Mouse (Mus musculus) forebrain, embryonic 11.5 days (tissue): Measurements from ENCODE around the gene Cdh4. TPM values are rescaled to one million over a fixed set of nuclear protein-coding genes. Genes with fewer than 3 reads are reported as not detected.

Experiments
- ATAC-seq: fragments of 200-750 bp; cut with Nextera tagmentation; replicated peaks from 2 replicates; pipeline ENCODE4 v1.8.0; 2017; ENCODE audit warnings: moderate TSS enrichment; ENCODE audit not compliant: low FRiP score
- DNase-seq: peaks from one replicate; pipeline ENCODE4 v3.0.0-alpha.2; 2017; ENCODE audit warnings: low spot score
- H3K27ac ChIP-seq: fragments of 300-500 bp; sonication (generic); 2 replicates; pipeline ENCODE4 v1.5.1; 2014; ENCODE audit warnings: low read depth, low read length
- H3K27me3 ChIP-seq: fragments of 300-500 bp; sonication (generic); 2 replicates; pipeline ENCODE4 v1.6.1; 2014; ENCODE audit warnings: mild to moderate bottlenecking, low read length, mixed read lengths; ENCODE audit not compliant: control insufficient read depth, insufficient read depth
- H3K36me3 ChIP-seq: fragments of 300-500 bp; sonication (generic); 2 replicates; pipeline ENCODE4 v1.6.1; 2014; ENCODE audit warnings: mild to moderate bottlenecking, low read length, moderate library complexity, mixed read lengths; ENCODE audit not compliant: control insufficient read depth, insufficient read depth
- H3K4me1 ChIP-seq: fragments of 300-500 bp; sonication (generic); replicated peaks from 2 replicates; pipeline ENCODE4 v1.6.1; 2014; ENCODE audit warnings: low read length, mixed read lengths; ENCODE audit not compliant: control insufficient read depth, insufficient read depth
- H3K4me2 ChIP-seq: fragments of 300-500 bp; sonication (generic); 2 replicates; pipeline ENCODE4 v1.6.1; 2014; ENCODE audit warnings: low read depth, mild to moderate bottlenecking, low read length, moderate library complexity, mixed read lengths; ENCODE audit not compliant: severe bottlenecking
- H3K4me3 ChIP-seq: fragments of 300-500 bp; sonication (generic); 2 replicates; pipeline ENCODE4 v1.5.1; 2014; ENCODE audit warnings: low read depth, low read length
- H3K9ac ChIP-seq: fragments of 300-500 bp; sonication (generic); 2 replicates; pipeline ENCODE4 v1.6.1; 2014; ENCODE audit warnings: low read length
- H3K9me3 ChIP-seq: fragments of 300-500 bp; sonication (generic); 2 replicates; pipeline ENCODE4 v1.6.1; 2016; ENCODE audit warnings: low read length, mixed read lengths; ENCODE audit not compliant: control insufficient read depth
- whole genome bisulfite sequencing: fragments of 180-500 bp; shearing (Covaris S2); extraction: QIAGEN DNeasy Blood & Tissue Kit; methylation state at CpG from one replicate; pipeline ENCODE4 v1.1.7; 2014; 5-methylcytosine and 5-hydroxymethylcytosine counted together
- polyA plus RNA-seq: library from polyadenylated mRNA; unstranded; fragments of >200 nt; fragmentation: Nextera tagmentation; extraction: Ambion mirVana; gene quantifications from 2 replicates; pipeline ENCODE4 v1.2.1, GENCODE M21; 2014

Cdh4 gene
- polyA plus RNA-seq, 1 experiment from 2014 or later: 24.5 TPM

DNA sequence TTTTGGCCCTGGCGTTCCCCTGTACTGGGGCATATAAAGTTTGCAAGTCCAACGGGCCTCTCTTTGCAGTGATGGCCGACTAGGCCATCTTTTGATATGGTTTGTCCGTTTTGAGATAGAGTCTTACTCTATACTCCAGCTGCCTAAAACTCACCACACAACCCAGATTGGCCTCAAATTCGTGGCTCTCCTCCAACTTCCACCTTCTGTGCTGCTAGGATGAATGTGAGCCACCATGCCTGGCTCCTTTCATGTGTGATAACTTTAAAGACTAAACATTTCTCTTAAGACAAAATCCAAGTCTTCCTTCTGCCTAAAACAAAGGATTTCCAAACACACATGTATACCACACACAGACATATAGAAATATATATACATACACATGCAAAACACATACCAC lies 246.7 kb downstream of the Cdh4 start:
- DNase-seq (no peak), ATAC-seq (no peak)
- H3K9me3 ChIP-seq: no peaks in the 10 kb centered on the region
- no peak overlapping the region for H3K9ac ChIP-seq
- 84% methylated on average over 5 of the region's 5 CpGs for WGBS
- no peak overlapping the region for H3K4me3 ChIP-seq
- H3K27ac ChIP-seq: no peak overlapping the region
- H3K36me3 ChIP-seq: no peaks in the 10 kb centered on the region
- no peaks in the 10 kb centered on the region for H3K27me3 ChIP-seq
- H3K4me1 ChIP-seq: no peaks in the 10 kb centered on the region
- H3K4me2 ChIP-seq: no peak overlapping the region

DNA sequence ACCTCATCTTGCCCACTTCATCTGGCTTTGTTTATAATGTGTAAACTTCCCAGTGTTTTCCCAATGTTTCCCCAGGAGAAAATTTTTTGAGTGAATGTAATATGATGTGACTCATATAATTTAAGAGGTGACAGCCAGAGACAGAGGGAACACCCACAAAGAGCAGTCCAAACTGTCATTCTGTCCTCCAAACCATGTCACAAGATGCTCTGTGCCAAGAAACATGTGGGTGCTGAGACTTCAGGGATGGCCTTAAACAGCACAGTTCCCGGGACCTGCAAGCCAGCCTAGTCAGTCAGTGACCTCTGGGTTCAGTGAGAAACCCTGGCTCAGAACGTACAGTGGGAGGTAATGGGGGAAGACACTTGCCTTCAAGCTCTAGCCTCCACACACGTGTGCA lies 247.5 kb downstream of the Cdh4 start:
- H3K4me3 ChIP-seq: no peak overlapping the region
- no peaks in the 10 kb centered on the region for H3K27me3 ChIP-seq
- no peak for DNase-seq
- H3K4me1 ChIP-seq: no peaks in the 10 kb centered on the region
- ATAC-seq: no peak
- no peak overlapping the region for H3K9ac ChIP-seq
- no peak overlapping the region for H3K27ac ChIP-seq
- H3K36me3 ChIP-seq: no peaks in the 10 kb centered on the region
- no peaks in the 10 kb centered on the region for H3K9me3 ChIP-seq
- 74% methylated on average over 3 of the region's 3 CpGs for WGBS
- H3K4me2 ChIP-seq: no peak overlapping the region

DNA sequence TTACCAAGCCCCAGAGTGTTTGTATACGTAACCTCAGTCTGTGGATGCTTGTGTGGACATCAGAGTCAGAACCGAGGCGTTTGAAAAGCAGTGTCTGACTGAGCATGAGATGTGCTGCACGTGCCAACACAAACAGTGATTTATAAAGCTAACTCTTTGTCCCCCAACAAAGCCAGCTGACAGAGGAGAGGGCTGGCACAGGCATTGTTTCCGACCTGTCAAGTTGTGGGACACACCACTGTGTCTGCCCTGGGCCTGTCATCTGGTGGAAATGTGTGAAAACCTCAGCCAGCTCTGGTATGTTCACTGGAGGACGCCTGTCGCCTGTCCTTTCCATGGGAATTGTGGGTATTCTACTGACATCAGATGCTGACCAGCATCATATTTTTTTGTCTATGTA lies 248.3 kb downstream of the Cdh4 start:
- no peak overlapping the region for H3K4me3 ChIP-seq
- H3K9ac ChIP-seq: no peak overlapping the region
- no peak for ATAC-seq
- H3K9me3 ChIP-seq: no peaks in the 10 kb centered on the region
- DNase-seq: no peak
- H3K27me3 ChIP-seq: no peaks in the 10 kb centered on the region
- WGBS: 65% methylated on average over 7 of the region's 7 CpGs
- no peak overlapping the region for H3K4me2 ChIP-seq
- no peaks in the 10 kb centered on the region for H3K36me3 ChIP-seq
- H3K4me1 ChIP-seq: no peaks in the 10 kb centered on the region
- H3K27ac ChIP-seq: no peak overlapping the region

DNA sequence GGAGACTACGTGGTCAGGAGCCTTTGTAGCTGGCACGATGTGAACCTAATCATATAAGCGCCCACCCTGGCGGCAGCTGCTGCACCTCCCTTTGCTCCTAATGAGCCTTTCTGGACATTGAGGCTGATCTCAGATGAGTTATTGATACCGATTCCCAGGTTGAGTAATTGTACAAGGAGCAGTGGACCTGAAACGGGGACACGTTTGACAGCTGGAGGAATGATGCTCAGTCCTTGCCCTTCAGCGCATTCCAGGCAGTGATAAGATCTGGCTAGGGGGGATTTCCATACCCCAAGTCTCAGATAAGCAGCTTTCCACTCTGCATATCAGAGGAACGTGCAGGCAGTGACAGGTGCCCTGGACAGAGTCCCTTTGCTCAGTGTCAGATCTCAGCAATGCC lies 252.7 kb downstream of the Cdh4 start:
- Histone ChIP-seq H3K36me3 (no peaks in the 10 kb centered on the region), H3K27me3 (no peaks in the 10 kb centered on the region), H3K9me3 (no peaks in the 10 kb centered on the region), H3K4me2 (no peak overlapping the region), H3K4me1 (no peaks in the 10 kb centered on the region), H3K9ac (no peak overlapping the region), H3K27ac (no peak overlapping the region), H3K4me3 (no peak overlapping the region)
- ATAC-seq (no peak), DNase-seq (no peak)
- WGBS: 77% methylated on average over 9 of the region's 9 CpGs

DNA sequence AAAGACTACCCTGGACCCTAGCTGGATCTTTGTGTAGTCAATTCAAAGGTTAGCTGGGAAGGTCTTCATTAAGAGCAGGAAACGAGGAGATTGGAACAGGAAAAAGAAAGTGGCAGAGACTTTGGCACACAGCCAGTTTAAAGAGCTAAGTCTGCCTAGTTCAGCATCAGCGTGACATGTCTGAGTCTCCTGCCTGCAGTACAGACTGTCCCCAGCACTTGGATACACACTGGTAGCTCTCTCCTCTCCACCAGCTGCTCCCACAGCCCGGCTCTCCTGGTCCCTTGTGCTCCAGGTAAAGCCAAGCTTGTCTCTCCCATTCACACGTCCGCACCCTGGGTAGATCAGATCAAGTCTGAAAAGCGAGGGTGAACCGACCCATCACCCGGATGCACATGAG lies 255.4 kb downstream of the Cdh4 start:
- Histone ChIP-seq H3K36me3 (no peaks in the 10 kb centered on the region), H3K4me3 (no peak overlapping the region), H3K4me1 (no peaks in the 10 kb centered on the region), H3K4me2 (no peak overlapping the region), H3K27ac (no peak overlapping the region), H3K9me3 (no peaks in the 10 kb centered on the region), H3K27me3 (no peaks in the 10 kb centered on the region), H3K9ac (no peak overlapping the region)
- WGBS: 79% methylated on average over 8 of the region's 8 CpGs
- ATAC-seq (no peak), DNase-seq (no peak)

DNA sequence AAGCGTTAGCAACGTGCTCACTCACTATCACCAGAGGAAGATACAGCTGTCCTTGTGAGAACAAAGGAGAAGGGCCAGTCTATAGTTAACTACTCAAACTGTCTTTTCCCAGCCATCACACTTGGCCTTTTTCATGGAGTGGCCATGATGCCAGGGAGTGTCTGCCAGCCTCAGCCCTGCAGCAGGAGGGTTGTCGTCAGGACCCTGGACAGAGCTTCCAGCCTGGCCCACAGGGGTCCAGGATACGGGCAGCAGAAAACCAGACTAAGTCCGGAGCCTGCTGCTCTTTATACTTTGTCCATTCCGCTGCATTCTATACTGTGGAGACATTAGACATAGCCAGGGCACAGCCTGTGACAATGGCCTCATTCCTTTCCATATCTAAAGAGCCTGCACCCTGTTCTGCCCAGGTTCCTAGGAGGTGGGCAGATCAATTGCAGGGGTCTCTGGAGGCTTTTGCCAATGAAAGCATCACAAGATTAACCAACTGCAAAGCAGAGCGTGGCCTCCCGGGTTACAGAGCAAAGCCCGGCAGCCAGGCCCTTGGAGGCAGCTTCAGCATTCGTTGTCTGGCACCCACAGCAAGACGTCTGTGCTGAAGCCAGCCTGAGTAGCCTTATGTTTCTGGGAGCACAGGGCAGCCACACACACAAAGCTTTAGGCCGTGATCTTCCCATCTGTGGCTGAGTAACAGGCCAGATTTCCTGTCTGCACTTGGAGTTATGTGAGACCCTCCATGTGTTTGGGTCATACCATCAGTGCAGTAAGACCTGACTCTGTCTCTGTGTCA lies 256.2 kb downstream of the Cdh4 start:
- no peak overlapping the region for H3K4me3 ChIP-seq
- DNase-seq (peak; percentile 72), ATAC-seq (no peak)
- no peaks in the 10 kb centered on the region for H3K9me3 ChIP-seq
- no peaks in the 10 kb centered on the region for H3K4me1 ChIP-seq
- WGBS: 52% methylated on average over 12 of the region's 12 CpGs
- H3K27me3 ChIP-seq: no peaks in the 10 kb centered on the region
- H3K27ac ChIP-seq: no peak overlapping the region
- no peaks in the 10 kb centered on the region for H3K36me3 ChIP-seq
- no peak overlapping the region for H3K9ac ChIP-seq
- H3K4me2 ChIP-seq: no peak overlapping the region

DNA sequence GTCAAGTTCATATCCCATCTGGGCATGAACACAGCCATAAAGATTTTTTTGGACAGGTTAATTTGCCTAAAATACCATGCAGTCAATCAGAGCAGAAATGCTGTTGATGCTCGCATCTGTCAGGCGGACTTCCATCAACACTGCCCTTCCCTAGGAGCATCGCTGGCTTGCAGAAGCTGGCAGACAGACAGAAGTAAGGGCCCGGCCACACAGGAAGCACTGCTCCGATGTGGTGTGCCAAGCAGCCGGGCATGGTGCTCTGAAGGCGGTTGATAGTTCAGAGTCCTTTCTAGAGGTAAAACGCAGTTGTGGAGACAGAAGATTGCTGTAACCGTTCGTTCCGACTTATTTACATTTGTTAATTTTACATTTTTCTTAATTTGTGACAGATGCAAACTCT lies 262.8 kb downstream of the Cdh4 start:
- Histone ChIP-seq H3K27me3 (no peaks in the 10 kb centered on the region), H3K36me3 (no peaks in the 10 kb centered on the region), H3K9ac (no peak overlapping the region), H3K9me3 (no peaks in the 10 kb centered on the region), H3K27ac (no peak overlapping the region), H3K4me1 (peaks cover 2% of the 10 kb centered on the region; the same call in 1 of the 2 replicates), H3K4me3 (no peak overlapping the region), H3K4me2 (no peak overlapping the region)
- WGBS: 90% methylated on average over 11 of the region's 11 CpGs
- DNase-seq: no peak
- no peak for ATAC-seq

DNA sequence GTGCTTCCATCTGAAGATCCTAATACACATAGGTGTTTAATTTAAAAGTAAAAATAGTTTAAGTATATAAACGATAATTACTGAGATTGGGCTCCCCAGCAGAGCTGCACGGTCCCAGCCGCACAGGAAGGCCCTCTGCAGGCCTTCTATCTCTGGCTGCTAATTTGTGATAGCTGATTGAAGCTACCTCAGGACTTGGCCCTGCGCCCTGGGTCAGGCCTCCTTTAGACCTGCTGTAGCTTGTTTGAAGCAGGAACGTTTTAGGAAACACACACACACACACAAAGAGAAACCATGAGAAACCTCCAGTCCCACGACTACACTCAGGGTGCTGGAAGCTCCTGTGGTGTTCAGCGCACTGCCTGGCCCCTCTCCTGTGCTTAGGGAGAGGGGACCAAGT lies 263.2 kb downstream of the Cdh4 start:
- no peak overlapping the region for H3K9ac ChIP-seq
- ATAC-seq: no peak
- no peak for DNase-seq
- H3K4me2 ChIP-seq: no peak overlapping the region
- no peaks in the 10 kb centered on the region for H3K27me3 ChIP-seq
- no peak overlapping the region for H3K4me3 ChIP-seq
- peaks cover 2% of the 10 kb centered on the region; the same call in 1 of the 2 replicates for H3K4me1 ChIP-seq
- no peak overlapping the region for H3K27ac ChIP-seq
- WGBS: 77% methylated on average over 7 of the region's 7 CpGs
- H3K36me3 ChIP-seq: no peaks in the 10 kb centered on the region
- H3K9me3 ChIP-seq: no peaks in the 10 kb centered on the region

DNA sequence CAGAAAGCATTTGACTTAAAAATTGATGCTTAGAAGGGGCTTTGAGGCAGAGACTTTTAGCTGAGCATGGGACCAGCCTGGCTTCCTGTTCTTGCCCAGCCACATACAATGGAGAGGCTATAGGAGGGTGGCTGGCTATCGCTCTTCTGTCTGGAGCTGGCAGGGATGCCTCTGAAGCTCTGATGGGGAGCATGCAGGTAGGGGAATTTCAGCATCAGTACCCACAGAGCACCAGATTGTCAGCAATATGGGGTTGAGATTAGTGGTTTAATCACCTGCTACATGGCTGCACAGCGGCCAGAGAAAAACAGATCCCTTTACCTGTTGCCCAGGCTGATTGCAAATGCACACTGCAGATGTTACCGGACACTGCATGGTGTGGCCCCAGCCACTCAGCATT lies 264.4 kb downstream of the Cdh4 start:
- H3K9ac ChIP-seq: no peak overlapping the region
- 93% methylated on average over 3 of the region's 3 CpGs for WGBS
- H3K4me1 ChIP-seq: peaks cover 2% of the 10 kb centered on the region; the same call in 1 of the 2 replicates
- no peak overlapping the region for H3K27ac ChIP-seq
- H3K27me3 ChIP-seq: no peaks in the 10 kb centered on the region
- H3K4me2 ChIP-seq: no peak overlapping the region
- ATAC-seq: no peak
- H3K36me3 ChIP-seq: no peaks in the 10 kb centered on the region
- DNase-seq: no peak
- no peaks in the 10 kb centered on the region for H3K9me3 ChIP-seq
- H3K4me3 ChIP-seq: no peak overlapping the region
